Mouse (Mus musculus): ENCODE results near the gene Agl. TPM values are rescaled to one million over a fixed set of nuclear protein-coding genes. Genes with fewer than 3 reads are reported as not detected.
"Not testable (repeated sequence)": the region's sequence is repeated elsewhere in the genome, so short reads cannot be mapped to it uniquely, and the experiment has no call there.

The Agl gene
- total RNA-seq, 2 experiments from 2014 or later, result 183 to 189 TPM

- intact Hi-C loops (cut with DNase I), result loop anchor here (5.0 kb wide), 1 partner anchor 66 kb away; no protein-coding TSS in a partner anchor
- DNase-seq, result no peak
Measured at GRCm38 (mm10) chr3:116771597-116771996, 36.4 kb downstream of the Agl start.

- intact Hi-C loops (cut with DNase I), result not testable (repeated sequence)
- DNase-seq, result peak; percentile 11 to 19
Measured at GRCm38 (mm10) chr3:116766963-116767362, 41.0 kb downstream of the Agl start.

GRCm38 (mm10) chr3:116752818-116753217 lies 55.1 kb downstream of the Agl start:
- intact Hi-C loops (cut with DNase I), result loop anchor here (5.0 kb wide), 3 partner anchors 161 to 421 kb away; partner anchors contain the start of genes Rtca and Sass6
- DNase-seq, result no peak

DNA sequence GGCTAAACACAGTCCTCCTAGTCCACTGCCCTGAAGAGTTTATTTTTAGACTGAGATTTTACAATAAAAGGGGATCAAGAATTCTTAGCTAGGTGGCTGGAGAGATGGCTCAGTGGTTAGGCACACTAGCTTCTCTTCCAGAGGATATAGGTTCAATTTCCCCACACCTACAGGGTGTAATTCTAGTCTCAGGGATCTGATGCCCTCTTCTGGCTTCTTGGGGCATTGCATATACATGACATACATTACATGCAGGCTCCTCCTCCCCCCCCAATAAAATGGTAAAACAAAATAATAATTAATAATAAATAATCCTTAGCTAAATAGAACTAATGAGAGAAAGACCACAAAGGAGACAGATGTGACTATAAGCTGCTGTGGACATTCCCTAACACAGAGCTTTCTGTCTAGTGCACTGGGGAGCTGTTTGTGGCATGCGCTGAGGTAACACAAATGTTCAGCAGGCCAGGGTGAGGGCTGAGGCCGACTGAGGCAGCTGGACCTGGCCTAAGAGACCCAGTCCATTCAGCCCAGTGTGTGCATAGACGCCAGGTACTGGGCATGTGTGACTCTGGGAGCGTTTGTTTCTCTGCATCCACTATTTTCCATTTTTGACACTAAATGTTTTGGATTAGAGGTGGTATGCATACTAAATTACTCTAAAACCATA lies 56.6 kb downstream of the Agl start:
- peak; percentile 33 to 55 for DNase-seq
- intact Hi-C loops (cut with DNase I), result loop anchor here (5.0 kb wide), 3 partner anchors 159 to 419 kb away; partner anchors contain the start of genes Rtca and Sass6

DNA sequence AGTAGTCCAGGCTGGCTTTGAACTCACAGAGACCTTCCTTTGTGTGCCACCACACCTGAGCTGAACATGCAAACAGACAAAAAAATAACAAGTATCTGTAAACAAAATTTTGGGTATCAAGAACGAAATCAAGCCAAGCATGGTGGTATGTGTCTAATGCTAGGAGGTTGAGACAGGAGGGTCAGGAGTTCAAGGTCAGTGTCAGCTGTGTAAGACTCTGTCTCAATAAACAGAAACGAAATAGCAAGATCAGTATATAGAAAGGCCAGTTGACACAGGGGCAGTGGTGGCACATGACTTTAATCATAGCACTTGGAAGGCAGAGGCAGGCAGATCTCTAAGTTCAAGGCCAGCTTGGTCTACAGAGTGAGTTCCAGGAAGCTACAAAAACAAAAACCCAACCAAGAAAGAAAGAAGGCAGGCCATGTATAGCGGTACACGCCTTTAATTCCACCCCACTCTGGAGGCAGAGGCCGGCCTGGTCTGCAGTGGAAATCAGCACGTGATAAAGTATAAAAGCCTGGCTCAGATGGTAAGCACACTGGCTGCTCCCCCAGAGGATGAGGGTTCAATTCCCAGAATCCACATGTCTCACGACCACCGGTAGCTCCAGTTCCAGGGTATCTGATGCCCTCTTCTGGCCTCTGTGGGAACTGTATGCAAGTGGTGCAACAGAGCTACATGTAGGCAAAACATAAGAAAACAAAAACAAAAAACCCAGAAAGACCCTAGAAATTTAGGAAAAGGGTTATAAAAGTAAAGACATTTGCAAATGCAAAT lies 59.4 kb downstream of the Agl start:
- intact Hi-C loops (cut with DNase I), result loop anchor here (10.0 kb wide), 2 partner anchors 54 to 714 kb away; no protein-coding TSS in a partner anchor
- DNase-seq, result peak; percentile 45 to 61

GRCm38 (mm10) chr3:116747648-116748047 lies 60.3 kb downstream of the Agl start:
- intact Hi-C loops (cut with DNase I), result loop anchor here (10.0 kb wide), 2 partner anchors 53 to 713 kb away; no protein-coding TSS in a partner anchor
- DNase-seq, result not testable (repeated sequence)

DNA sequence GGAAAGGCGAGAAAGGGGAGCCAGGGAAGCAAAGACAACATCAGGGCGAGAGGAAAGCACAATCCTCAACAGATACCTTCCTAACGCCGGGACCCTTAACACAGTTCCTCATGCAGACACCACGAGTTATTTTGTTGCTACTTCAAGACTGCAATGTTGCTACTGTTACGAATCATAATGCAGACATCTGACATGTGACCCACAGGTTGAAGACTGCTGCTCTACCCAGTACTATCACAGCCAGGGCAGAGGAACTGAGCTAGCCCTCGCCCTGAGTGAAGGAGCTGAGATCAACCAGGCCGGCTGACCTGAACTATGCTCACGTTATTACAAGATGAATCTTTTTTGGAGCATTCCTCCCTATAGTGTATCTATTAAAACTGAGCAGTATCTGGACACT lies 67.0 kb downstream of the Agl start:
- intact Hi-C loops (cut with DNase I), result loop anchor here (10.0 kb wide), 2 partner anchors 46 to 706 kb away; no protein-coding TSS in a partner anchor
- DNase-seq, result no peak

- intact Hi-C loops (cut with DNase I), result loop anchor here (10.0 kb wide), 2 partner anchors 45 to 705 kb away; no protein-coding TSS in a partner anchor
- no peak for DNase-seq
Measured at GRCm38 (mm10) chr3:116740106-116740505, 67.9 kb downstream of the Agl start.

GRCm38 (mm10) chr3:116737326-116737731 lies 70.6 kb downstream of the Agl start:
- intact Hi-C loops (cut with DNase I), result no loop called here
- no peak for DNase-seq

DNA sequence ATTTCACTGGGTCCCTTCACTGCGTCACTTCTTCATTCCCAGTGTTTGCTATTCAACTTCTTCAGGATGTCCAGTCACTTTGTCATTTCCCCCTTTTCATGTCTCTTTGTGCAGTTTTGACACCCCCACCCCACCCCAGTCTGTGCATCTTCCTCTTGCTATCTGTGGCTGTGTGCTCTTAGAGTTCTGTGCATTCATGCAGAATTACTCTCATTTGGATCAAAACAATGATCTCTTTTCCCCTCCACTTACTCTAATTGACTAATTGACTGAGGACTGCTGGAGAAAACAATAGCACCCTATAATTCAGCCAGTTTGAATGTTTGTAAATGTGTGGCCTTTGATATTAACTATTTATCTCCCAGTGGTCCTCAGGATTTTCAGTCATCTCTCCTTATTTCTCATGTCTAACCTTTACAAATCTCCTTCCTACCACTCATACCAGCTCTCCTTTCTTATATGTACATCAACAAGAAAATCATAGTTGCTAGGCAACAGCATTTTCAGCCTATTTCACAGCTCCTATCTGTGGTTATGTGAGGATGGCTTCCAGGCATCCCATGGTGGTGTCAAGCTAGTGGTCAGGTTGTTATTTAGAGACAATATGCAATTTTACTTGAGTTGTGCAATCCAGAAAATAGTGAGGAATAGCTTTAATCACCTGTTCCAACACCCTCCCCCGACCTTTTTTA lies 78.3 kb downstream of the Agl start:
- intact Hi-C loops (cut with DNase I), result no loop called here
- DNase-seq, result no peak

GRCm38 (mm10) chr3:116726807-116727206 lies 81.2 kb downstream of the Agl start:
- intact Hi-C loops (cut with DNase I), result no loop called here
- peak; percentile 36 to 39 for DNase-seq

DNA sequence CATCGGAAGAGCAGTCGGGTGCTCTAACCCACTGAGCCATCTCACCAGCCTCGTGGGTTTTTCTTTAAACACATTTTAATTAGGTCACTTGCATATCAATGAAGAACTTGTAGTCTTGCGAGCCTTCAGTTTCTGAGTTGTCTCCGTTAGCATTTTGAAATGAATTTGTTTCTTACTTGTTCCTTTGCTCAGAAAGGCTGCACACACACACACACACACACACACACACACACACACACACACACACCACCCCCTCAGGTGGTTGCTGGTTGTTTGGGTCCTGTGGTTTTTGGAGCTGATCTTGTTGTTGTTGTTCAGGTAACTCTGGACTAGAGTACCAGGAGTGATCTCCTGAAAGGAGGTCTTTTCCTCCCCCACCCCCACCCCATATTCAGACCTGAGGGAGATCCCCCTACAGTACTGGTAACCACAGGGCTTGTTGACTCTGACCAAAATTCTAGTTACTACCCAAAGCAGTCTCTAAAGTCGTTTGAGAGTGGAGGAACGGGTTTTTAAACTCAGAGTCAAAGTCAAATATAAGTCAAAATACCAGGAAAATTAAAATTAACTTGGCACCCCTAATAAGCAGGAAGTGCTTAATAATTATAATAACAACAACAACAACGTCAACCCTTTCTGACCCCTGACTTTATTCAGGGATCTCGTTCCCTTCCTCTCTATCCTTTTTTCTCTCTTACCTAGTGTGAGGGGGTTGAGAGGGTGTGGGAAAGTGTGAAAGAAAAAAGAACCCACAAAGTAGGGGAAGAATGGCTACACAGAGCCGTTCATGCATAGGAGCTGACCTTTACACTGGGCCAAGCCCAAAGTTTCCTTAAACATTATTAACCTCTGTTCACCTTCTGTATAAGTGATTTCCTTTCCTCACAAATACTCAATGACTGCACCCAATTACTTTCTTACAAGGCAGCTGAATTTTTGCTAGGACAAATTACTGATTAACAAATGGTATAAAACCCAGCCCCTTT lies 84.2 kb downstream of the Agl start:
- intact Hi-C loops (cut with DNase I), result no loop called here
- no peak for DNase-seq

GRCm38 (mm10) chr3:116722980-116723379 lies 85.0 kb downstream of the Agl start:
- DNase-seq, result no peak
- intact Hi-C loops (cut with DNase I), result no loop called here

DNA sequence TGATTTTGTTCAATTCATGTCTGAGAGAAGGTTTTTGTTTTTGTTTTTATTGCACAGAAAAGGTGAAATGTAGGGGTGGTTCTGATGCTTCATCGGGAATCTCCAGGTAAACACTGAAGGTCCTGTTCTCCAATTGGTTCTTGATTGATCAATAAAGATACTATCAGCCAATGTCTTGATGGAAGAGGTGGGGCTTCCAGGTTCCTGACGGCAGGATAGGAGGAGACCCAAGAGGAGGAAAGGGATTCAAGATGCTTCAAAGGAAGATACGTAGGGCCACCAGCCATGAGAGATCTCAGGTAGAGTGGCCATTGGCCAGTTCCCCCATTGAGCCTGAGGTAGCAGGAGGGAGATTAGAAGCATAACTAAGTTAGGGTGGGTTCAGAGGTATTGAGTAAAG lies 89.0 kb downstream of the Agl start:
- intact Hi-C loops (cut with DNase I), result no loop called here
- no peak for DNase-seq

DNA sequence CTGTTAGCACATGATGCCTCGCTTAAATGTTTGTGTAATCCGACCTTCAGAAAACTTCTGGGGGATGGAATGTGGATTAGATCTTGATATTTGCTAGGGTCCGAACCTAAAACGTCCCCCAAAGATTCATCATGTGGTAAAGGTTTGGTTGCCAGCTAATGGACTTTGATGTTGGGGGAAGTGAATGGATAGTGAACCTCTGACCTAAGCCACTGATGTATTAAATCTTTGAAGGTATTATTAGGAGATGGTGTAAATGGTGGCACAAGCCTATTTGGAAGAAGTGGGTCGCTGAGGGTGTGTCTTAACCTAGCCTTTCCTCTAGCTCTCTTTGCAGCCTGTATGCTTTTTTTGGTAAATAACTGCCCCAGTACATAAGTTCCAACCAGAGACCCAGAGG lies 94.9 kb downstream of the Agl start:
- DNase-seq, result no peak
- intact Hi-C loops (cut with DNase I), result loop anchor here (5.0 kb wide), 1 partner anchor 51 kb away; the partner anchor contains the start of gene Mfsd14a

DNA sequence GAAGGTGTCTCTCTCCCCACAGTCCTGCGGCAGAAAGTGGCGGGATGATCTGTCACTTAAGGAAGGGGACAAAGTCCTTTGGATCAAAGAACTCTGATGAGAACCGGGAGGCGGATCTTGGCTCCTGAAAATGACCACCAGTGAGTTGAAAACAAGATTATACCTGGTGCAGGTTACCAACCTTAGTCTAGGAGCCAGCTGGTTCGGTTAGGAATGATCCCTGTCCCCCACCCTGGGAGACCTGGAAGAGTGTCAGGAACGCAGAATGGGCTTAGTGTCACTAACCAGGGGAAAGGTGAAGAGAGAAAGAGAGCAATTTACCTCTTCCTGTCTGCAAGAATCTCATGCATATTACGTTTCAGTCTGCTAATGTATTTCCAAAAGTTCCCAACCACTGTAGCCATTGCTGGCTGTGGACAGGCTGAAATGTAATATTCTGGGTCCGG lies 95.5 kb downstream of the Agl start, which contains the start of gene Slc35a3:
Gene Slc35a3, minus strand, starts transcription at position 396 of the 446 bp plus-strand sequence.
- no peak for DNase-seq
- intact Hi-C loops (cut with DNase I), result loop anchor here (5.0 kb wide), 1 partner anchor 50 kb away; the partner anchor contains the start of gene Mfsd14a

DNA sequence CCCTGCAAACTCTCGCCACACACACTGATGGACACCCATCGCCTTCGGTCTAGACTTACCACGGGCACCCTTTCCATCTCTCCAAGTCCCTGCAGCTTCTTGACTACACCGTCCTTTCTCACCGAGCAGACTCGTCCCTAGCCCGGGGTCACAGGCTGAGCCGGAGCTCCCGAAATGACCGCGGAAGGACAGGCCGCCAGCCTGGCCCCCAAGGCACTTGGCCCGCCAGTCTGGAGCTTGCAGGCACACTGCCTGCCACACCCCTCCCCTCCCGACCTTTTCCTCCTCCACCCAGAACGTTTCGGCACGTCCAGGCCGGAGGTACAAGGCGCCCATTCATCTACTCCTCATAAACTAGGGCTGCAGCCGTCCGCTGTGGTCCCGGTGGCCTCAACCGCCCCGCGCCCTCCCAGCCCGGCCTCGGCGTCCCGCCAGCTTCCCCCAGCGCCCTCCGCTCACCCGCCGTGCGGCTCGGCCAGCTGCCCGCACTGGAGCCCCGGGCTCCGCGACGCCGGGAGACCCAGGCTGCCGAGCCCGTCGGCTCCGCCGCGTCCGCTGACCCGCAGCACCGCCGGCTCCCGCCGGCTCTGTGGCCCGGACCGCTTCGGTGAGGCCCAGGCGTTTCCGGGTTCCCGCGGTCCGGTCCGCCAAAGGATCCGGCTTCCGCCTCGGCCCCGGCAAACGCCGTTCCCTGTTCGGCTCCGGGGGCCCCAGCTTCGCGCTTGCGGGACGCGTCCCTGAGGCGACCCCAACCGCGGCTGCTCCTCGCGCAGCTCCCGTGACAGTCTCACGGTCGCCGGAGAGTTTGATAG lies 96.1 kb downstream of the Agl start:
- intact Hi-C loops (cut with DNase I), result loop anchor here (5.0 kb wide), 1 partner anchor 50 kb away; the partner anchor contains the start of gene Mfsd14a
- DNase-seq, result peak; percentile 90 to 92

GRCm38 (mm10) chr3:116710941-116711340 lies 97.0 kb downstream of the Agl start:
- intact Hi-C loops (cut with DNase I), result loop anchor here (5.0 kb wide), 1 partner anchor 49 kb away; the partner anchor contains the start of gene Mfsd14a
- no peak for DNase-seq

Data from heart, postnatal 14 days (tissue).